Mouse (Mus musculus) lung, postnatal 0 days (tissue): ENCODE data around the gene Yju2.

Experiments
- CTCF ChIP-seq: IDR thresholded peaks from 2 replicates; pipeline ENCODE4 v1.5.1; 2016; ENCODE audit warnings: antibody characterized with exemption, mild to moderate bottlenecking
- EP300 ChIP-seq: IDR thresholded peaks from 2 replicates; pipeline ENCODE4 v1.6.1; 2016; ENCODE audit warnings: antibody characterized with exemption, mild to moderate bottlenecking, control low read depth

- TF ChIP-seq CTCF (no peak), EP300 (no peak)
Observed at GRCm38 (mm10) chr17:56003000-56003399, 44.1 kb downstream of the Yju2 start.
